In the genomic region with DNA sequence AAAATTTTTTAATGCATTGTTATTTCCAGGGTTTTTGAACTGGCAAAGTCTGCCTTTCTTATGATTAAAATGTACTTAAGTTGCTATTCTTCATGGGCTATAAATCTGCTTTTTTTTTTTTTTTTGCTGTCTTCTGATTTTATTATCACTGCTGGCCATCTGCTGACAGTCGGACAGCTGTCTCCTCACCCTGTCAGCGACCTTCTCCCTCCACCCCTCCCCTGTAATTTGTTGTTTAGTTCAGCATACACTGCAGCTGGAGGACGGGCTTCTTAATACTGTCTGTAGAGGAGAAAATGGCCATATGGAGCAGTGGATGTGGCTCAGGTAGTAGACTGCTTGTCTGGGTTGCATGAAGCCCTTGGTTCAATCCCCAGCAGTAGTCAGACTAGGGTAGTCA, we compare ENCODE assay signal across 24 mouse cellular contexts.
DNase-seq lines count a peak whose midpoint lies in the region; ATAC-seq and TF ChIP-seq lines count a peak whose summit lies in the region.
"Had no signal": no experiment of that assay in that cellular context is flagged by ENCODE, and none has a peak within 500 bp of the region (broad histone marks: within the 10 kb centered on the region; RNA-seq: fewer than 3 reads in every experiment).

No protein-coding gene starts in this region.

- H3K27ac ChIP-seq in kidney, postnatal 0 days: no peak overlapping the region
- no peak overlapping the region for H3K27ac ChIP-seq in midbrain, embryonic 13.5 days
- no peak overlapping the region for H3K27ac ChIP-seq in midbrain, embryonic 11.5 days (ENCODE audit: low read depth, low read length)
- no peak overlapping the region for H3K27ac ChIP-seq in forebrain, embryonic 12.5 days
- H3K27ac ChIP-seq: forebrain, embryonic 10.5 days; gastrocnemius, adult 2 months; heart, embryonic 13.5 days; limb, embryonic 13.5 days; liver, embryonic 14.5 days; neural tube, embryonic 13.5 days had no signal

- peak; percentile 81 for DNase-seq in heart, adult 11 months
- no peak for DNase-seq in heart, postnatal 14 days
- peak; percentile 51 for DNase-seq in kidney, postnatal 0 days (ENCODE audit: low spot score)
- no peak for DNase-seq in kidney, postnatal 25 days
- no peak for DNase-seq in midbrain, embryonic 11.5 days (ENCODE audit: low spot score, missing footprints)
- peak; percentile 47 for DNase-seq in mesoderm, embryonic 11.5 days (ENCODE audit: low read depth, low spot score)
- DNase-seq: adrenal gland, postnatal 14 days; cerebellum, adult 11 months; cerebellum, postnatal 10 days; gastrocnemius, adult 2 months; heart, postnatal 36 days; layer of hippocampus, postnatal 36 days; lung, postnatal 10 days; right cerebral cortex, postnatal 25 days had no signal

- no peak overlapping the region for H3K4me2 ChIP-seq in kidney, postnatal 0 days (ENCODE audit: low read length)
- H3K4me2 ChIP-seq in midbrain, embryonic 13.5 days (replicated peaks): no peak overlapping the region
- H3K4me2 ChIP-seq in midbrain, embryonic 11.5 days: no peak overlapping the region
- H3K4me2 ChIP-seq in forebrain, embryonic 12.5 days: no peak overlapping the region
- H3K4me2 ChIP-seq: heart, embryonic 13.5 days; limb, embryonic 13.5 days; neural tube, embryonic 13.5 days had no signal

- H3K27me3 ChIP-seq in kidney, postnatal 0 days (ENCODE audit: insufficient read depth, low read length): no peaks in the 10 kb centered on the region
- no peaks in the 10 kb centered on the region for H3K27me3 ChIP-seq in midbrain, embryonic 13.5 days
- H3K27me3 ChIP-seq in midbrain, embryonic 11.5 days (ENCODE audit: control insufficient read depth, insufficient read depth, low read length): no peaks in the 10 kb centered on the region
- no peaks in the 10 kb centered on the region for H3K27me3 ChIP-seq in forebrain, embryonic 12.5 days
- H3K27me3 ChIP-seq: heart, embryonic 13.5 days; limb, embryonic 13.5 days; megakaryocyte, embryonic 14.5 days; neural tube, embryonic 13.5 days had no signal

- ATAC-seq in kidney, postnatal 0 days (replicated peaks; ENCODE audit: low FRiP score, low read depth): no peak
- ATAC-seq in midbrain, embryonic 13.5 days: 0 out of 2 replicates have a peak, but pooled peaks have one; percentile 40
- ATAC-seq in midbrain, embryonic 11.5 days (ENCODE audit: low FRiP score): no peak
- no peak for ATAC-seq in forebrain, embryonic 12.5 days (ENCODE audit: low FRiP score)
- ATAC-seq: inflammation-experienced regulatory T-cells, adult 6 months had no signal

- 0 out of 2 replicates have a peak, but pooled peaks cover 6% of the 10 kb centered on the region for H3K4me1 ChIP-seq in kidney, postnatal 0 days (replicated peaks; ENCODE audit: insufficient read depth, low read length)
- H3K4me1 ChIP-seq in midbrain, embryonic 13.5 days (replicated peaks): peaks cover 9% of the 10 kb centered on the region; the same call in 1 of the 2 replicates
- peaks cover 2% of the 10 kb centered on the region; the same call in 1 of the 2 replicates for H3K4me1 ChIP-seq in midbrain, embryonic 11.5 days (ENCODE audit: control insufficient read depth, insufficient read depth, low read length)
- peaks cover 6% of the 10 kb centered on the region for H3K4me1 ChIP-seq in forebrain, embryonic 12.5 days
- H3K4me1 ChIP-seq: megakaryocyte, embryonic 14.5 days had no signal

- no peaks in the 10 kb centered on the region for H3K9me3 ChIP-seq in kidney, postnatal 0 days (replicated peaks; ENCODE audit: low read length)
- H3K9me3 ChIP-seq in midbrain, embryonic 13.5 days: no peaks in the 10 kb centered on the region
- no peaks in the 10 kb centered on the region for H3K9me3 ChIP-seq in midbrain, embryonic 11.5 days (ENCODE audit: control insufficient read depth, low read length)
- H3K9me3 ChIP-seq in forebrain, embryonic 12.5 days: no peaks in the 10 kb centered on the region
- H3K9me3 ChIP-seq: forebrain, embryonic 10.5 days; heart, embryonic 13.5 days; limb, embryonic 13.5 days; neural tube, embryonic 13.5 days had no signal

- intact Hi-C loops in heart, postnatal 14 days (cut with DNase I): no loop called here

- no peak overlapping the region for H3K9ac ChIP-seq in kidney, postnatal 0 days (ENCODE audit: low read depth, low read length)
- H3K9ac ChIP-seq in midbrain, embryonic 13.5 days (replicated peaks): no peak overlapping the region
- H3K9ac ChIP-seq in midbrain, embryonic 11.5 days (ENCODE audit: low read length): no peak overlapping the region
- H3K9ac ChIP-seq in forebrain, embryonic 12.5 days: no peak overlapping the region
- H3K9ac ChIP-seq: heart, embryonic 13.5 days; limb, embryonic 13.5 days; liver, embryonic 14.5 days; neural tube, embryonic 13.5 days had no signal

- no peaks in the 10 kb centered on the region for H3K36me3 ChIP-seq in kidney, postnatal 0 days (ENCODE audit: insufficient read depth, low read length)
- H3K36me3 ChIP-seq in midbrain, embryonic 13.5 days: no peaks in the 10 kb centered on the region
- no peaks in the 10 kb centered on the region for H3K36me3 ChIP-seq in midbrain, embryonic 11.5 days (ENCODE audit: control insufficient read depth, insufficient read depth, low read length)
- no peaks in the 10 kb centered on the region for H3K36me3 ChIP-seq in forebrain, embryonic 12.5 days (replicated peaks)
- H3K36me3 ChIP-seq: forebrain, embryonic 10.5 days; G1E; heart, embryonic 13.5 days; limb, embryonic 13.5 days; neural tube, embryonic 13.5 days had no signal

- TF ChIP-seq CTCF in kidney, postnatal 0 days (IDR thresholded peaks at IDR 0.05; ENCODE audit: low read depth): no peak

- WGBS in kidney, postnatal 0 days: 18% methylated on average over 3 of the region's 3 CpGs
- 49% methylated on average over 3 of the region's 3 CpGs for WGBS in midbrain, embryonic 13.5 days
- 59% methylated on average over 3 of the region's 3 CpGs for WGBS in midbrain, embryonic 11.5 days
- WGBS in forebrain, embryonic 12.5 days: 59% methylated on average over 3 of the region's 3 CpGs

- no peak overlapping the region for H3K4me3 ChIP-seq in kidney, postnatal 0 days (replicated peaks; ENCODE audit: low read depth, low read length)
- H3K4me3 ChIP-seq in midbrain, embryonic 13.5 days (replicated peaks): no peak overlapping the region
- H3K4me3 ChIP-seq in midbrain, embryonic 11.5 days (ENCODE audit: low read depth, low read length): no peak overlapping the region
- H3K4me3 ChIP-seq in forebrain, embryonic 12.5 days (replicated peaks): no peak overlapping the region
- H3K4me3 ChIP-seq: forebrain, embryonic 10.5 days; gastrocnemius, adult 2 months; heart, embryonic 13.5 days; limb, embryonic 13.5 days; megakaryocyte, embryonic 14.5 days; neural tube, embryonic 13.5 days had no signal

Comparison
In these comparisons a context has a peak if more than half of its experiments do, and no peak if none do; other contexts are left out.
1. DNase-seq: peak in heart, adult 11 months (single experiment), kidney, postnatal 0 days (single experiment) and mesoderm, embryonic 11.5 days (single experiment); none in heart, postnatal 14 days (0 of 2), kidney, postnatal 25 days (0 of 2) and midbrain, embryonic 11.5 days (single experiment).